Mouse (Mus musculus): Measurements from ENCODE around the gene Gm5152. TPM values are rescaled to one million over a fixed set of nuclear protein-coding genes. Genes with fewer than 3 reads are reported as not detected.
"Not testable (repeated sequence)": the region's sequence is repeated elsewhere in the genome, so short reads cannot be mapped to it uniquely, and the experiment has no call there.

Gene Gm5152
- not detected in 2 replicates for polyA plus RNA-seq (2014; fragmentation: Nextera tagmentation; extraction: Ambion mirVana)

- H3K36me3 ChIP-seq (ENCODE audit: control insufficient read depth, insufficient read depth, low read length); H3K9me3 ChIP-seq (ENCODE audit: control insufficient read depth, low read length); ATAC-seq (replicated peaks; ENCODE audit: low FRiP score); DNase-seq (ENCODE audit: low spot score); H3K27me3 ChIP-seq (replicated peaks; ENCODE audit: control insufficient read depth, insufficient read depth, low read length); H3K4me1 ChIP-seq (replicated peaks; ENCODE audit: control insufficient read depth, insufficient read depth, low read length); H3K9ac ChIP-seq (ENCODE audit: low read depth, low read length); H3K4me3 ChIP-seq (ENCODE audit: low read depth, low read length); H3K27ac ChIP-seq (ENCODE audit: low read depth, low read length); H3K4me2 ChIP-seq: not testable (repeated sequence)
- WGBS: no CpG with 5 or more reads among the region's 1 CpGs
Measured at GRCm38 (mm10) chr5:10246426-10246825, at the start of gene Gm5152. Gm5152 (minus strand) TSS chr5:10246526.

GRCm38 (mm10) chr5:10254768-10255167, 8.4 kb upstream of the Gm5152 start:
- ATAC-seq (replicated peaks; ENCODE audit: low FRiP score); H3K9me3 ChIP-seq (ENCODE audit: control insufficient read depth, low read length); H3K4me3 ChIP-seq (ENCODE audit: low read depth, low read length); H3K27me3 ChIP-seq (replicated peaks; ENCODE audit: control insufficient read depth, insufficient read depth, low read length); H3K4me2 ChIP-seq; DNase-seq (ENCODE audit: low spot score); H3K4me1 ChIP-seq (replicated peaks; ENCODE audit: control insufficient read depth, insufficient read depth, low read length); H3K36me3 ChIP-seq (ENCODE audit: control insufficient read depth, insufficient read depth, low read length); H3K9ac ChIP-seq (ENCODE audit: low read depth, low read length); H3K27ac ChIP-seq (ENCODE audit: low read depth, low read length): not testable (repeated sequence)
- 93% methylated on average over 1 of the region's 1 CpGs for WGBS

DNA sequence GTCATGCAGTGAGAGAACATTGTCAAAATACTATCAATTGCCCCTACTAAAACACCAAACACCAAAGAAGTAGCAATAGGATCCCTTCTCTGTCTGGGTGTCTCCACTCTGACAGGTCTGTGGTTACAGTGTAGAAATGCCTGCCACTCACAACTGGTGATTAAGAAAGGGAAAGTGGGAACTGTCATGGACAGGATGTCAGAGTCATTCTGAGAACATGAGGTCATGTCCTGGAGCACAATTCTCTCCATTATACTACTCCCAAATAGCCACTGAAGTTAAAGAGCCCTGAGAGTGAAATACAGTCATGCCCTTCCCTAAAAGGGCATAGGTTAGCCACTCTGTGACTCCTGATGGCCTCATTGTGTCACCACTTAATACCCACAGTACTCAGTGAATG, 556 bp downstream of the Gm5152 start:
- DNase-seq (ENCODE audit: low spot score); H3K9me3 ChIP-seq (ENCODE audit: control insufficient read depth, low read length); H3K4me2 ChIP-seq; H3K36me3 ChIP-seq (ENCODE audit: control insufficient read depth, insufficient read depth, low read length); H3K4me1 ChIP-seq (replicated peaks; ENCODE audit: control insufficient read depth, insufficient read depth, low read length); H3K9ac ChIP-seq (ENCODE audit: low read depth, low read length); H3K27me3 ChIP-seq (replicated peaks; ENCODE audit: control insufficient read depth, insufficient read depth, low read length); ATAC-seq (replicated peaks; ENCODE audit: low FRiP score); H3K4me3 ChIP-seq (ENCODE audit: low read depth, low read length); H3K27ac ChIP-seq (ENCODE audit: low read depth, low read length): not testable (repeated sequence)

GRCm38 (mm10) chr5:10240436-10240835, 5.9 kb downstream of the Gm5152 start:
- not testable (repeated sequence) for H3K4me3 ChIP-seq (ENCODE audit: low read depth, low read length); H3K27me3 ChIP-seq (replicated peaks; ENCODE audit: control insufficient read depth, insufficient read depth, low read length); H3K4me2 ChIP-seq; DNase-seq (ENCODE audit: low spot score); H3K4me1 ChIP-seq (replicated peaks; ENCODE audit: control insufficient read depth, insufficient read depth, low read length); H3K9ac ChIP-seq (ENCODE audit: low read depth, low read length); H3K9me3 ChIP-seq (ENCODE audit: control insufficient read depth, low read length); H3K27ac ChIP-seq (ENCODE audit: low read depth, low read length); H3K36me3 ChIP-seq (ENCODE audit: control insufficient read depth, insufficient read depth, low read length); ATAC-seq (replicated peaks; ENCODE audit: low FRiP score)
- WGBS: 82% methylated on average over 3 of the region's 3 CpGs

DNA sequence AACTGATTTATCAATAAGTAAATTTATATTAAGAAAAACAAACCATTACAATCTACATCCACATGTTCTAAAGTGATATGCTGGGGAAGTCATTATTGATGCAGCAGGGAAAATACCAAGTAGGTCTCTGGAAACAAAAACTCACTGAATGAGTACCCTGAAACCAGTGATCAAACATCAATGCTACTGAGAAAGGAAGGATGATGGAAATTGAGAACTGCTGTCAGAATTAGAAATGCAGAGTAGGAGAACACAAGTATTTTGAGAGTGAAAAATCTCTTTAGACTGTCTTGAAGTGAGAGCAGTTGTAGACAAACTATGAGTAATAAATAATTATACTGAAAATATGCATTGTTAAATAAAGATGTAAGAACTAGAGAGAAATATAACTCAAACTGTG, 26.0 kb downstream of the Gm5152 start:
- no peak overlapping the region for H3K9ac ChIP-seq (ENCODE audit: low read depth, low read length)
- no peaks in the 10 kb centered on the region for H3K4me1 ChIP-seq (replicated peaks; ENCODE audit: control insufficient read depth, insufficient read depth, low read length)
- ATAC-seq (replicated peaks; ENCODE audit: low FRiP score): no peak
- no peak overlapping the region for H3K27ac ChIP-seq (ENCODE audit: low read depth, low read length)
- no peak overlapping the region for H3K4me3 ChIP-seq (ENCODE audit: low read depth, low read length)
- H3K27me3 ChIP-seq (replicated peaks; ENCODE audit: control insufficient read depth, insufficient read depth, low read length): no peaks in the 10 kb centered on the region
- H3K36me3 ChIP-seq (ENCODE audit: control insufficient read depth, insufficient read depth, low read length): no peaks in the 10 kb centered on the region
- H3K9me3 ChIP-seq (ENCODE audit: control insufficient read depth, low read length): no peaks in the 10 kb centered on the region
- DNase-seq (ENCODE audit: low spot score): no peak
- no peak overlapping the region for H3K4me2 ChIP-seq

- 94% methylated on average over 1 of the region's 1 CpGs for WGBS
- Histone ChIP-seq H3K36me3 (ENCODE audit: control insufficient read depth, insufficient read depth, low read length) (no peaks in the 10 kb centered on the region), H3K4me2 (no peak overlapping the region), H3K27me3 (replicated peaks; ENCODE audit: control insufficient read depth, insufficient read depth, low read length) (no peaks in the 10 kb centered on the region), H3K4me1 (replicated peaks; ENCODE audit: control insufficient read depth, insufficient read depth, low read length) (no peaks in the 10 kb centered on the region), H3K4me3 (ENCODE audit: low read depth, low read length) (no peak overlapping the region), H3K27ac (ENCODE audit: low read depth, low read length) (no peak overlapping the region), H3K9me3 (ENCODE audit: control insufficient read depth, low read length) (no peaks in the 10 kb centered on the region), H3K9ac (ENCODE audit: low read depth, low read length) (no peak overlapping the region)
- ATAC-seq (replicated peaks; ENCODE audit: low FRiP score): no peak
- DNase-seq (ENCODE audit: low spot score): no peak
Measured at GRCm38 (mm10) chr5:10203067-10203466, 43.3 kb downstream of the Gm5152 start.

GRCm38 (mm10) chr5:10196880-10197279, 49.4 kb downstream of the Gm5152 start:
- 69% methylated on average over 1 of the region's 1 CpGs for WGBS
- no peak overlapping the region for H3K4me2 ChIP-seq
- H3K9me3 ChIP-seq (ENCODE audit: control insufficient read depth, low read length): no peaks in the 10 kb centered on the region
- no peak overlapping the region for H3K9ac ChIP-seq (ENCODE audit: low read depth, low read length)
- no peaks in the 10 kb centered on the region for H3K36me3 ChIP-seq (ENCODE audit: control insufficient read depth, insufficient read depth, low read length)
- H3K4me3 ChIP-seq (ENCODE audit: low read depth, low read length): no peak overlapping the region
- H3K27me3 ChIP-seq (replicated peaks; ENCODE audit: control insufficient read depth, insufficient read depth, low read length): no peaks in the 10 kb centered on the region
- ATAC-seq (replicated peaks; ENCODE audit: low FRiP score) (no peak), DNase-seq (ENCODE audit: low spot score) (no peak)
- no peaks in the 10 kb centered on the region for H3K4me1 ChIP-seq (replicated peaks; ENCODE audit: control insufficient read depth, insufficient read depth, low read length)
- H3K27ac ChIP-seq (ENCODE audit: low read depth, low read length): no peak overlapping the region

Data from liver, embryonic 11.5 days (tissue).